Mouse (Mus musculus) limb, embryonic 12.5 days (tissue): ENCODE data around the gene Tjp2. TPM values are rescaled to one million over a fixed set of nuclear protein-coding genes. Genes with fewer than 3 reads are reported as not detected.
"Not testable (repeated sequence)": the region's sequence is repeated elsewhere in the genome, so short reads cannot be mapped to it uniquely, and the experiment has no call there.

Source experiments
- ATAC-seq: fragments of 200-750 bp; cut with Nextera tagmentation; 2 replicates; pipeline ENCODE4 v1.8.0; 2017; ENCODE audit warnings: low read depth, moderate TSS enrichment; ENCODE audit not compliant: insufficient number of reproducible peaks, insufficient read depth, low FRiP score, low TSS enrichment
- H3K27ac ChIP-seq: fragments of 300-500 bp; sonication (generic); 2 replicates; pipeline ENCODE4 v1.5.1; 2016; ENCODE audit warnings: mild to moderate bottlenecking, moderate library complexity
- H3K27me3 ChIP-seq: fragments of 300-500 bp; sonication (generic); 2 replicates; pipeline ENCODE4 v1.6.1; 2016; ENCODE audit warnings: mild to moderate bottlenecking, moderate library complexity
- H3K36me3 ChIP-seq: fragments of 300-500 bp; sonication (generic); 2 replicates; pipeline ENCODE4 v1.6.1; 2016; ENCODE audit warnings: mild to moderate bottlenecking, moderate library complexity
- H3K4me1 ChIP-seq: fragments of 300-500 bp; sonication (generic); replicated peaks from 2 replicates; pipeline ENCODE4 v1.6.1; 2016
- H3K4me2 ChIP-seq: fragments of 300-500 bp; sonication (generic); 2 replicates; pipeline ENCODE4 v1.6.1; 2016; ENCODE audit warnings: mild to moderate bottlenecking, moderate library complexity
- H3K4me3 ChIP-seq: fragments of 300-500 bp; sonication (generic); replicated peaks from 2 replicates; pipeline ENCODE4 v1.5.1; 2016; ENCODE audit warnings: mild to moderate bottlenecking
- H3K9ac ChIP-seq: fragments of 300-500 bp; sonication (generic); replicated peaks from 2 replicates; pipeline ENCODE4 v1.6.1; 2016; ENCODE audit warnings: mild to moderate bottlenecking, moderate library complexity
- H3K9me3 ChIP-seq: fragments of 300-500 bp; sonication (generic); 2 replicates; pipeline ENCODE4 v1.6.1; 2016; ENCODE audit warnings: mild to moderate bottlenecking, moderate library complexity
- WGBS: fragments of 180-500 bp; shearing (Covaris S2); methylation state at CpG from one replicate; pipeline ENCODE4 v1.1.7; 2016; 5-methylcytosine and 5-hydroxymethylcytosine counted together
- polyA plus RNA-seq: library from polyadenylated mRNA; unstranded; fragments of >200 nt; fragmentation: Nextera tagmentation; extraction: Ambion mirVana; gene quantifications from 2 replicates; pipeline ENCODE4 v1.2.1, GENCODE M21; 2016

Tjp2 gene
- polyA plus RNA-seq, 1 experiment from 2014 or later = 28.6 TPM

- Histone ChIP-seq H3K27me3 (no peaks in the 10 kb centered on the region), H3K4me1 (no peaks in the 10 kb centered on the region), H3K36me3 (peaks cover 23% of the 10 kb centered on the region), H3K9ac (no peak overlapping the region), H3K27ac (no peak overlapping the region), H3K4me2 (no peak overlapping the region), H3K9me3 (no peaks in the 10 kb centered on the region), H3K4me3 (no peak overlapping the region)
- 91% methylated on average over 9 of the region's 9 CpGs for WGBS
- ATAC-seq = no peak
Observed at GRCm38 (mm10) chr19:24122647-24123046, 102.2 kb downstream of the Tjp2 start.

DNA sequence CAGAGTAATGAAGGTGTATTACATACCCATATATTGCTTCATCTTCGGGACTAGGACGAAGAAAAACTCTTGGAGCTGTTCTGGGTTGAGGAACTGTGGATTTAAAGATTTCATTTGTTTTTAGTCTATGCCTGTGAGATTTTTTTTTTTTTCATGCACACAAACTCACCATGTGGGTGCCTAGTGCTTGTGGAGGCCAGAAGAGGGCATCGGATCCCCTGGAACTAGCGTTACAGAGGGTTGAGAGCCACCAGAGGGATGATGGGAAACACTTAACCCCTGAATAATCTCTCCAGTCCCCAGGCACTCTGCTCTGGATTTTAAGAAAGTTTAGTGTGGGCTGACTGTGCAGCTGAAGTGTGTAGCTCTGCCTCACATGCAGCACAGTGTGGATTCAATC, 104.0 kb downstream of the Tjp2 start:
- ATAC-seq = no peak
- Histone ChIP-seq H3K4me2 (no peak overlapping the region), H3K4me1 (no peaks in the 10 kb centered on the region), H3K36me3 (peaks cover 24% of the 10 kb centered on the region), H3K9ac (no peak overlapping the region), H3K9me3 (no peaks in the 10 kb centered on the region), H3K27ac (no peak overlapping the region), H3K4me3 (no peak overlapping the region), H3K27me3 (no peaks in the 10 kb centered on the region)
- WGBS = 79% methylated on average over 4 of the region's 4 CpGs

DNA sequence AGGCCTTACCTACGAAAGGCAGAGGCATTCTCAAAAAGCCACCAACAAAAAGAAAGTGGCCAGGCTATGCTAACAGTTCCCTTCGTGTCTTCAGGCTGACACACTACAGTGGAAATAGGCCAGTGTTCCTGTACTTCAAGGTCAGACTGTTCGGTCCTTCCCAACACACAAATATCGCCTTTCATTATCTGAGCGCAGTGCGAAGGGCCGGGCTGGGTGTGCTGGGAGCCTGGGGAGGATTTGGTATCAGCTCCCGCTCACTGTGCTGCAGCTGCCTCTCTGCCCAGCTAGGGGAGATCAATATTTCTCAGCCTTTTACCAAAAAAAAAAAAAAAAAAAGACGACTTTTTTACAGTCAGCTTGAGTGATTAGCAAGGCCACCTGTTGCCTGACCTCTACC, 106.1 kb downstream of the Tjp2 start:
- ATAC-seq = no peak
- WGBS = 77% methylated on average over 9 of the region's 9 CpGs
- Histone ChIP-seq H3K27me3 (no peaks in the 10 kb centered on the region), H3K4me1 (no peaks in the 10 kb centered on the region), H3K27ac (no peak overlapping the region), H3K4me2 (no peak overlapping the region), H3K36me3 (peaks cover 31% of the 10 kb centered on the region), H3K9ac (no peak overlapping the region), H3K9me3 (no peaks in the 10 kb centered on the region), H3K4me3 (no peak overlapping the region)

- WGBS = 96% methylated on average over 7 of the region's 7 CpGs
Observed at GRCm38 (mm10) chr19:24111581-24111980, 113.2 kb downstream of the Tjp2 start.

GRCm38 (mm10) chr19:24107707-24108106, 117.1 kb downstream of the Tjp2 start:
- no peak for ATAC-seq
- Histone ChIP-seq H3K9me3 (no peaks in the 10 kb centered on the region), H3K27me3 (no peaks in the 10 kb centered on the region), H3K36me3 (peaks cover 53% of the 10 kb centered on the region), H3K4me2 (no peak overlapping the region), H3K4me1 (no peaks in the 10 kb centered on the region), H3K27ac (no peak overlapping the region), H3K9ac (no peak overlapping the region), H3K4me3 (no peak overlapping the region)
- WGBS = 96% methylated on average over 12 of the region's 12 CpGs

More at GRCm38 (mm10) chr19:24111581-24111980, 113.2 kb downstream of the Tjp2 start:
- H3K27ac ChIP-seq = no peak overlapping the region
- H3K4me1 ChIP-seq = no peaks in the 10 kb centered on the region
- H3K4me3 ChIP-seq = no peak overlapping the region
- no peak for ATAC-seq
- H3K36me3 ChIP-seq = peaks cover 76% of the 10 kb centered on the region
- H3K9me3 ChIP-seq = no peaks in the 10 kb centered on the region
- no peak overlapping the region for H3K9ac ChIP-seq
- no peaks in the 10 kb centered on the region for H3K27me3 ChIP-seq
- H3K4me2 ChIP-seq = no peak overlapping the region

DNA sequence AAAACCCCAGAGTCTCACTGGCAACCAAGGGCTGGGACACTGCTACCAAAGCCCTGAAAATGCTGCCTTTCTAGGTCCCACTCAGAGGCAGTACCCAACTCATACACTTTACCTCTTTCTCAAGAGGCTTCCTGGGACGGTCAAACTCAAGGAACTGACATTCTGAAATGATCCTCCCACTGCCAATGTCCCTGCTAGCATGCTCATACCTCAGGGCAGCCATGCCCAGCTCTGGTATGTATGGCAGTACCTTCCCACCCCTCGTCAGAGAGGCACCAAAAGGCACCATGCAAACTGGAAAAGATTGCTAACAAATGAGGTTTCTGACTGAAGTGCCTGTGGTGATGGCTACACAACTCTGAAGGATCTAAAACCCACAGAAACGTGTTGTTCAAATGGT, 121.0 kb downstream of the Tjp2 start:
- H3K4me2 ChIP-seq = no peak overlapping the region
- H3K27me3 ChIP-seq = no peaks in the 10 kb centered on the region
- 63% methylated on average over 3 of the region's 3 CpGs for WGBS
- H3K9me3 ChIP-seq = no peaks in the 10 kb centered on the region
- no peak for ATAC-seq
- no peak overlapping the region for H3K4me3 ChIP-seq
- H3K36me3 ChIP-seq = peaks cover 43% of the 10 kb centered on the region
- no peak overlapping the region for H3K9ac ChIP-seq
- no peak overlapping the region for H3K27ac ChIP-seq
- no peaks in the 10 kb centered on the region for H3K4me1 ChIP-seq

- ATAC-seq = no peak
- Histone ChIP-seq H3K4me3 (no peak overlapping the region), H3K9ac (no peak overlapping the region), H3K4me2 (no peak overlapping the region), H3K27me3 (no peaks in the 10 kb centered on the region), H3K36me3 (peaks cover 39% of the 10 kb centered on the region), H3K9me3 (no peaks in the 10 kb centered on the region), H3K27ac (no peak overlapping the region), H3K4me1 (no peaks in the 10 kb centered on the region)
- 94% methylated on average over 10 of the region's 10 CpGs for WGBS
Observed at GRCm38 (mm10) chr19:24102562-24103126, 122.2 kb downstream of the Tjp2 start.

DNA sequence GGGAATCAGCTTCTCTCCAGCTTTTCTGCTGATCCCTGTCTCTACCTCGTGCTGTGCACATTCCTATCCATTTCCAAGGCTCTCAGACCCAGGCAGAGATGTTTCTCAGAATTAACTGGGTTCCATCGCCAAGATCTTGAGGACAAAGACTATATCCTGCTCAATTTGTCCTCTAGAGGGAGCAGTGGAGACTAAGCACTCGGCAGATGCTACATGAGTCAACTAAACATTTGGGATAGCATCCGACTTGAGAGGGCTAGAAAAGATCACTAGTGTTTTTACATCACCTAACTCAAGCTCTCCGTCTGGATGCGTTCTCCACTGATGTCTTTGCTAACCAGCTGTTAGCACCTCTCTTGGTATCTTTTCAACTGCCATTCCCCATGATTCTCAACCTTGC, 123.6 kb downstream of the Tjp2 start:
- no peak overlapping the region for H3K27ac ChIP-seq
- 85% methylated on average over 6 of the region's 6 CpGs for WGBS
- H3K4me1 ChIP-seq = no peaks in the 10 kb centered on the region

GRCm38 (mm10) chr19:24098691-24099090, 126.1 kb downstream of the Tjp2 start:
- 69% methylated on average over 10 of the region's 10 CpGs for WGBS
- Histone ChIP-seq H3K4me2 (no peak overlapping the region), H3K27ac (no peak overlapping the region), H3K27me3 (no peaks in the 10 kb centered on the region), H3K4me3 (no peak overlapping the region), H3K9me3 (no peaks in the 10 kb centered on the region), H3K9ac (no peak overlapping the region), H3K36me3 (peaks cover 66% of the 10 kb centered on the region), H3K4me1 (no peaks in the 10 kb centered on the region)
- ATAC-seq = no peak

More for the DNA sequence above, 123.6 kb downstream of the Tjp2 start:
- peaks cover 45% of the 10 kb centered on the region for H3K36me3 ChIP-seq
- H3K4me3 ChIP-seq = no peak overlapping the region
- no peak for ATAC-seq
- H3K9ac ChIP-seq = no peak overlapping the region
- H3K4me2 ChIP-seq = no peak overlapping the region
- no peaks in the 10 kb centered on the region for H3K9me3 ChIP-seq
- H3K27me3 ChIP-seq = no peaks in the 10 kb centered on the region

DNA sequence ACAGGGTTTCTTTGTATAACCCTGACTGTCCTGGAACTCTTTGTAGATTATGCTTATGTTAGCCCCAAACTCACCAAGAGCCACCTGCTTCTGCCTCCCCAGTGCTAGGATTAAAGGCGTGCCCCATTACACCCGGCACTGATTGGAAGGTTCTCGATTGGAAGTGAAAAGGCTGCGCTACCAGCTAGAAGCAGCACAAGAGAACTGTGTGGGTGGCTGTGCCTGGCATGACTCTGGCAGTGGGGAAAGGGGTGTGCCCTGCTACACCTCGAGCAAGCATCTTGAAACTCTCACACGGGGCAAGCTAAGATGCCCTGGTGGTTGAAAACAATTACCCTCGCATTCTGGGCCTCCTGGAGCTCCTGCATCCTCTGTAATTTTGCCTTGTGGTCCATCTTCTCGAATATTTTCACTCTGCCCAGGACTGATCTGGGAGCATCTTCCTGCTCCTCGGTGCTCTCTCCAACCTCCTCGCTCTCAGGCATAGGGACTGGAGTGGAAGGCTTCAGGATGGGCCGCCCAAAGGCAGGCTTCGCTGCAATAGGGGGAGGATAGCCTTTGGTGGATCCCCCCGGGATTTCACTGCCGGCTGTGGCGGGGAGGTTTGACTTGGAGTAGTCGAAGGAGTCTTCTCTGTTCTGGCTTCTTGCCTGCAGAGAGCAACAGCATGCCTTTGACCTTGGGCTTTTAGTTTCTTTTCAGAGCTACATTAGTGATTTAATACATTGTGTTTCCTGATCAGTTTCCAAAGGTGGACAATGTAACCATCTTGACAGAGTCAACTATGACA, 127.0 kb downstream of the Tjp2 start:
- Histone ChIP-seq H3K4me2 (no peak overlapping the region), H3K4me3 (no peak overlapping the region), H3K9me3 (no peaks in the 10 kb centered on the region), H3K9ac (no peak overlapping the region), H3K27me3 (no peaks in the 10 kb centered on the region), H3K4me1 (no peaks in the 10 kb centered on the region), H3K27ac (no peak overlapping the region), H3K36me3 (peaks cover 66% of the 10 kb centered on the region)
- no peak for ATAC-seq
- WGBS = 92% methylated on average over 16 of the region's 16 CpGs

DNA sequence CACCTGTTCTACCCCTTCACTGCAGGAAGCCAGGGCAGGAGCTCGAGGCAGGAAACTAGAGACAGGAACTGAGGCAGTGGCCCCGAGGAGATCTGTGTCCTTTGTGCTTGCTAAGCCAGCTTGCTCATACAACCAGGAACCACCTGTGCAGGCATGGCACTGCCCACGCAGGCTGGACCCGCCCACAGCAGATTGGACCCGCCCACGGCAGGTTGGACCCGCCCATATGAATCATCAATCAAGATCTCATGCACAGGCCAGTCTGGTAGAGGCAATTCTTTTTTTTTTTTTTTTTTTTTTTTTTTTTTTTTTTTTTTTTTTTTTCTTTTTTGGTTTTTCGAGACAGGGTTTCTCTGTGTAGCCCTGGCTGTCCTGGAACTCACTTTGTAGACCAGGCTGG, 132.8 kb downstream of the Tjp2 start:
- H3K4me3 ChIP-seq, H3K9ac ChIP-seq, H3K4me2 ChIP-seq, H3K27ac ChIP-seq, H3K27me3 ChIP-seq, H3K4me1 ChIP-seq, H3K9me3 ChIP-seq, ATAC-seq: not testable (repeated sequence)
- WGBS = 68% methylated on average over 8 of the region's 8 CpGs
- peaks cover 31% of the 10 kb centered on the region for H3K36me3 ChIP-seq

DNA sequence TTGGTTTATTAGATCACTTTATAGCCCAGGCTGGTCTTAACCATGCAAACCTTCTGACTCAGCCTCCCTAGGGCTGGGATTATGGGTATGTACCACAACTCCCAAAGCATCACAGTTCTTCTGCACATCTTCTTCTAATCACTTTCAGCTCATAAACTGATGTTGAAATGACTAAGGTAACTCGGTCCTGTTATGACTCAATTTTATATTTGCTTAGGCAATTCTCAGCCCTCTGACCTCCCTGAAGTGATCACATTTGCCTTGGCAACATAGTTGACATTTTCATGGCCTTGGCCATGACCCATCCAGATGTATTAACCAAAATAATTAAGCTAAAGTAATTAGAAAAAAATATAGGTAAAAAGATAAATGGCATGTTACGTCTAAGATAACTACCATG, 134.5 kb downstream of the Tjp2 start:
- WGBS = 71% methylated on average over 2 of the region's 2 CpGs
- Histone ChIP-seq H3K36me3 (peaks cover 15% of the 10 kb centered on the region), H3K9me3 (no peaks in the 10 kb centered on the region), H3K4me2 (no peak overlapping the region), H3K4me1 (no peaks in the 10 kb centered on the region), H3K4me3 (no peak overlapping the region), H3K9ac (no peak overlapping the region), H3K27me3 (no peaks in the 10 kb centered on the region), H3K27ac (no peak overlapping the region)
- ATAC-seq = no peak
